Mouse (Mus musculus) midbrain, embryonic 12.5 days (tissue): ENCODE results near the gene Itgb2l. TPM values are rescaled to one million over a fixed set of nuclear protein-coding genes. Genes with fewer than 3 reads are reported as not detected.

Source experiments
- ATAC-seq: fragments of 200-750 bp; cut with Nextera tagmentation; 2 replicates; pipeline ENCODE4 v1.8.0; 2017; ENCODE audit warnings: low read depth, moderate TSS enrichment, moderate library complexity; ENCODE audit not compliant: low FRiP score
- H3K27ac ChIP-seq: fragments of 300-500 bp; sonication (generic); replicated peaks from 2 replicates; pipeline ENCODE4 v1.5.1; 2016; ENCODE audit warnings: mild to moderate bottlenecking
- H3K27me3 ChIP-seq: fragments of 300-500 bp; sonication (generic); 2 replicates; pipeline ENCODE4 v1.6.1; 2016; ENCODE audit warnings: mild to moderate bottlenecking
- H3K36me3 ChIP-seq: fragments of 300-500 bp; sonication (generic); 2 replicates; pipeline ENCODE4 v1.6.1; 2016
- H3K4me1 ChIP-seq: fragments of 300-500 bp; sonication (generic); 2 replicates; pipeline ENCODE4 v1.6.1; 2016
- H3K4me2 ChIP-seq: fragments of 300-500 bp; sonication (generic); replicated peaks from 2 replicates; pipeline ENCODE4 v1.6.1; 2016; ENCODE audit warnings: mild to moderate bottlenecking, moderate library complexity
- H3K4me3 ChIP-seq: fragments of 300-500 bp; sonication (generic); 2 replicates; pipeline ENCODE4 v1.5.1; 2016; ENCODE audit warnings: mild to moderate bottlenecking
- H3K9ac ChIP-seq: fragments of 300-500 bp; sonication (generic); replicated peaks from 2 replicates; pipeline ENCODE4 v1.6.1; 2016; ENCODE audit warnings: mild to moderate bottlenecking, moderate library complexity
- H3K9me3 ChIP-seq: fragments of 300-500 bp; sonication (generic); 2 replicates; pipeline ENCODE4 v1.6.1; 2016; ENCODE audit warnings: mild to moderate bottlenecking
- WGBS: fragments of 180-500 bp; shearing (Covaris S2); methylation state at CpG from one replicate; pipeline ENCODE4 v1.1.7; 2016; 5-methylcytosine and 5-hydroxymethylcytosine counted together
- polyA plus RNA-seq: library from polyadenylated mRNA; unstranded; fragments of >200 nt; fragmentation: Nextera tagmentation; extraction: Ambion mirVana; gene quantifications from 2 replicates; pipeline ENCODE4 v1.2.1, GENCODE M21; 2016

Itgb2l gene
- polyA plus RNA-seq, 1 experiment from 2014 or later: not detected

DNA sequence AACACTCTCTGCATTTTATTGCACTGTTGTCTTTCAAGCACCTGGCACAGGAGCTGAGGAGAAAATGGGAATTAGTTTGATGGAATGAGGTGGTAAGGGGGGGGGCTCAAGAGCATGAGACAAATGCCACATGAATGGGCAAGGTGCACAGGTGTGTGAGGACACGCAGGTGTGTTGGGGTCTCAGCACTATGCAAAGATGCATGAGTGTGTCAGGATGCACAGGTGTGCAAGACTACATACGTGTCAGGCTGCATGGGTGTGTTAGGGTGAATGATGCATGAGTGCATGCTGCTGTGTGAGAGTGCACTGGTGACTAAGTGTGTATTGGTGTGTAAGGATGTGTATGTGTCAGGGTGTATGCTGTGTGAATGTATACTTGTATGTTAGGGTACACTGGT lies 18.4 kb downstream of the Itgb2l start:
- WGBS: 88% methylated on average over 2 of the region's 2 CpGs
- H3K27ac ChIP-seq: no peak overlapping the region
- no peak for ATAC-seq

DNA sequence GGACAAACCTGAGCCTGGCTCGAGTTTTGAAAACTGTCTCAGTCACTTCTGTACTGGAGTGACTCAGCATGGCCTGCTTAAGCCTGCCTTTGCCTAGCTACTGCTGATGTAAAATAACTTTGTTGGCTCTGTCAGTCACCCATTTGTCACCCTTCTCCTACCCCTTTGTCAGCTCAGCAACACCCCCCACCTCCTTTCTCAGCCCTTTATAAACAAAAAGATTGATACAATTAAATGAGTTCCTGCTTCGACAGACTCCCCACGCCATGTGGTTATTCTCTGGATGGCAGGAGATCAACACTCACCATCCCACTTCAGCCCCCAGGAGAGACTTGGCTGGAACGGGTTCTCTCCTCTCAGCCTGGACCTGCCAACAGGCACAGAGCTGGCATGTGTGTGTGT lies 35.4 kb downstream of the Itgb2l start:
- 34% methylated on average over 4 of the region's 4 CpGs for WGBS
- H3K9ac ChIP-seq: no peak overlapping the region
- no peaks in the 10 kb centered on the region for H3K36me3 ChIP-seq
- no peaks in the 10 kb centered on the region for H3K4me1 ChIP-seq
- H3K27me3 ChIP-seq: no peaks in the 10 kb centered on the region
- H3K9me3 ChIP-seq: no peaks in the 10 kb centered on the region
- no peak overlapping the region for H3K27ac ChIP-seq
- no peak overlapping the region for H3K4me3 ChIP-seq
- H3K4me2 ChIP-seq: no peak overlapping the region
- ATAC-seq: no peak

More for the DNA sequence above, 18.4 kb downstream of the Itgb2l start:
- H3K4me2 ChIP-seq: no peak overlapping the region
- no peaks in the 10 kb centered on the region for H3K36me3 ChIP-seq
- H3K9me3 ChIP-seq: no peaks in the 10 kb centered on the region
- no peaks in the 10 kb centered on the region for H3K4me1 ChIP-seq
- H3K27me3 ChIP-seq: peaks cover 4% of the 10 kb centered on the region; the same call in 1 of the 2 replicates
- no peak overlapping the region for H3K4me3 ChIP-seq
- no peak overlapping the region for H3K9ac ChIP-seq

DNA sequence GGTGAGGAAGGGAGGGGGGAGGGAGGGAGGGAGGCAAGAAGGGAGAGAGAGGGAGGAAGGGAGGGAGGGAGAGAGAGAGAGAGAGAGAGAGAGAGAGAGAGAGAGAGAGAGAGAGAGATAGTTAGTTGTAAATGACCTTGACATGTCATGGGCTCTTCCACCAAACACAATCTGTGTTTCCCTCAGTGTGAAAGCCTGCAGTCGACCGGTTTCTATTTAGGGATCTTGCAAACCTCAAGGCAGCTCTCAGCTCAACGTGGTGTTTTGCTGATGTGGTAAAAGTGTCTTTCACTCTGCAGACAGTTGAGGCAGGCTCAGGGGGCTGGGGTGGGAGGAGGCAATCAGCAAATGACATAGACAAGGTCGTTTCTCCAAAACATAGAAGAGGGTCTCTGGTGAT lies 37.1 kb downstream of the Itgb2l start:
- Histone ChIP-seq H3K9ac (no peak overlapping the region), H3K9me3 (no peaks in the 10 kb centered on the region), H3K4me1 (no peaks in the 10 kb centered on the region), H3K36me3 (no peaks in the 10 kb centered on the region), H3K4me2 (no peak overlapping the region), H3K27me3 (no peaks in the 10 kb centered on the region), H3K4me3 (no peak overlapping the region), H3K27ac (no peak overlapping the region)
- 70% methylated on average over 4 of the region's 4 CpGs for WGBS
- no peak for ATAC-seq

DNA sequence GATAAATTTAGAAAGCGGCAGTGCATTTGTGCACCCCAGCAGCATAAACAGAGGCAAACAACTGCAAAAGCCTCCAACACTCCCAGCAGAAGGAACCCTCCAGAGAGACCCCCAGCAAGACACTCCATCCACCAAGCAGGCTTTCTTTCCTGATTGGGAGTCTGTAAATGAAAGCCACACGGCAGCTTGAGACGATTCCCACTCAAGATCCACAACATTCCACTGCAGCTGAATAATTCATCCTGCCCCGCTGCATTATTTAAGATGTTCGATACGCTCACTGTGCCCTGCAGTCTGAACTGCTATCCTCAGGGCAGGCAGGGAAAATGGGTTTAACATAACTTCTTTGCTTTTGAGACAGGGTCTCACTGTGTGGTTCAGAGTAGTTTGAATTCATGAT lies 41.1 kb downstream of the Itgb2l start:
- H3K27me3 ChIP-seq: no peaks in the 10 kb centered on the region
- 70% methylated on average over 6 of the region's 6 CpGs for WGBS
- no peaks in the 10 kb centered on the region for H3K4me1 ChIP-seq
- H3K36me3 ChIP-seq: no peaks in the 10 kb centered on the region
- H3K27ac ChIP-seq: no peak overlapping the region
- H3K4me3 ChIP-seq: no peak overlapping the region
- H3K9ac ChIP-seq: no peak overlapping the region
- no peak for ATAC-seq
- H3K9me3 ChIP-seq: no peaks in the 10 kb centered on the region
- no peak overlapping the region for H3K4me2 ChIP-seq

DNA sequence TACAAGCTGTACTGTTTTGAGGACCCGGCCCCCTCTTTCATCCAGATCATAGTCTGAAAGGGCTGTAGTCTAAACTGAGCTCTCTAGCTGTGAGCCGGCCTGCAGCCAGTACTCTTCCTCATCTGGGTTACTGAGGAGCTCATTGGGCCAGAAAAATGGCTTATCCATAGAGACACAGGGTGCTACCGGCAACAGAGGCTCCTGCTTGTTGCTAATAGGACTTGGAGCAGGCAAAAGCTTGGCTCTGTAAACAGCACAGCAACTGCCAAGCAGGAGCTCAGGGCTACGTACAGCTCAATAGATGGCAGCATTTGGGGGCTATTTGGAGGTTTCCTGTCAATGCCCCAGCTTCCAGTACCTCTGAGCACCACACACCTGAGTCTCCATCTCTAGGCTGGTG lies 43.4 kb downstream of the Itgb2l start:
- WGBS: 64% methylated on average over 4 of the region's 4 CpGs
- Histone ChIP-seq H3K27ac (no peak overlapping the region), H3K27me3 (no peaks in the 10 kb centered on the region), H3K4me3 (no peak overlapping the region), H3K9ac (no peak overlapping the region), H3K9me3 (no peaks in the 10 kb centered on the region), H3K4me1 (no peaks in the 10 kb centered on the region), H3K36me3 (no peaks in the 10 kb centered on the region), H3K4me2 (no peak overlapping the region)
- no peak for ATAC-seq

DNA sequence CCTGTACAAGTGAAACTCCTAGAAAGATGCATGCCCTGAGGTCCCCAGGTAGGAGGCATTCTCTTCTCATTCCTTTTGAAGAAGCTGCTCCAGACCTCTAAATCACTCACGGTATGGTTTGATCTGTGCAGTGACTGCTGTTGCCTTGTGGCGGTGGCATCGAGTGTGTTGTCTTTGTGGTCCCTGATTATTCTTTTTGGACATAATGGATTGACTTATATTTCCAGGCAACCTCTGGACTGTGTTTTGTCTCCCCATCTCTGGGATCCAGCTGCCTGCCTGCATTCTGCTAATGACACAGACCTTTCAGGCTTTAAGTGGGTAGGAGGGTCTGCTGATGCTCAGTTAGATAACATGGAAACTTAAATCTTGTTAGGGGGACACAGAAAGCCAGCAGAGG lies 44.6 kb downstream of the Itgb2l start:
- Histone ChIP-seq H3K9me3 (no peaks in the 10 kb centered on the region), H3K36me3 (no peaks in the 10 kb centered on the region), H3K27me3 (no peaks in the 10 kb centered on the region), H3K27ac (no peak overlapping the region), H3K4me2 (no peak overlapping the region), H3K4me3 (no peak overlapping the region), H3K9ac (no peak overlapping the region), H3K4me1 (no peaks in the 10 kb centered on the region)
- 88% methylated on average over 3 of the region's 3 CpGs for WGBS
- no peak for ATAC-seq

DNA sequence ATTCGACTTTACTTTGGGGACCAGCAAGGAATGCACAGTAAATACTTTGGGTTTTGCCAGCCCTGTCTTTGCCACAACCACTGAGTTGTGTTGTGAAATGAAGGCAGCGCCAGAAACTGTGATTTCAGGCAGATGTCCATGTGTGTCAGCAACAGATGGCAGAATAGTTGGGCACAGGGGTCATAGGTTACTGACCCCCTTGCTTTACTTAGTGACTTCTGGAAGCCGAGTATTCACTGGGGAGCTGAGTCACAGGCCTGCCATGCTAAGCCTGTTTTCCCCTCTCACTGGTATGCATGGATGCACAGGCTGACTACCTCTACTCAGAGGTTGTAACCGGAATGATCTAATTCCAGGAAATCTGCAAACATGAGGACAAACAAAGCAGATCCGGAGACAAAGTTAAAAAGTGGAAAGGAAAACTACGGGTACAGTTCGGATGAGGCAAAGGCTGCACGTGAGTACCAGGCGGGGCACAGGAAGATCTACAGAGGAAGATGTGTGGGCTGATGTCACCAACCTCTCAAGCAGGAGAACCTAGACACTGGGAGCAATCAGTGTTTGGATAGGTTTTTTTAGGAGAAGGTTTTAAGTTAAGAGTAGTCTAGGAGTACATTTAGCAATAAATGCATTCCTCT lies 47.3 kb downstream of the Itgb2l start:
- 68% methylated on average over 9 of the region's 9 CpGs for WGBS
- ATAC-seq: no peak

DNA sequence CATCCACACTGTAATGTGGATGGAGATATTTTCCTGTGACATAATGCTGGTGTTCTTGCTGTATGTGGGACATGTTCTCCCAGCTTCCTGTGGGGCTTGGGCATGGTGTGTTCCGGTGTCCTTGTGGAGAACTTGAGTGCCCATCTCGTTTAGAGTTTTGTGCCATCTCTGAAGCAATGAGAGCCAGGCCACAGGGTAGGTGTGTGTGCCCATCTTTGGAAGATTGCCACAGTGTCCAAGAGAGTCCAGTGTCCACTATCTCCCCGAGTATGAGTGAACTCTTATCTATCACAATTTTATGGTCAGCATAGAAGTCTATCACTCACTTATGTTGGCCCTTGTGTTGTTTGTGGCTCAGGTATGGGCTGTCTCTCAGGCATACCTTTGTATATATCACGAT lies 47.9 kb downstream of the Itgb2l start:
- no peaks in the 10 kb centered on the region for H3K4me1 ChIP-seq
- no peaks in the 10 kb centered on the region for H3K27me3 ChIP-seq
- no peaks in the 10 kb centered on the region for H3K36me3 ChIP-seq
- no peak for ATAC-seq
- no peak overlapping the region for H3K9ac ChIP-seq
- no peaks in the 10 kb centered on the region for H3K9me3 ChIP-seq
- H3K4me2 ChIP-seq: no peak overlapping the region
- H3K4me3 ChIP-seq: no peak overlapping the region
- H3K27ac ChIP-seq: no peak overlapping the region
- WGBS: 79% methylated on average over 4 of the region's 4 CpGs

More for the DNA sequence above, 47.3 kb downstream of the Itgb2l start:
- Histone ChIP-seq H3K27me3 (no peaks in the 10 kb centered on the region), H3K4me1 (no peaks in the 10 kb centered on the region), H3K4me2 (no peak overlapping the region), H3K9me3 (no peaks in the 10 kb centered on the region), H3K9ac (no peak overlapping the region), H3K27ac (no peak overlapping the region), H3K36me3 (no peaks in the 10 kb centered on the region), H3K4me3 (no peak overlapping the region)

DNA sequence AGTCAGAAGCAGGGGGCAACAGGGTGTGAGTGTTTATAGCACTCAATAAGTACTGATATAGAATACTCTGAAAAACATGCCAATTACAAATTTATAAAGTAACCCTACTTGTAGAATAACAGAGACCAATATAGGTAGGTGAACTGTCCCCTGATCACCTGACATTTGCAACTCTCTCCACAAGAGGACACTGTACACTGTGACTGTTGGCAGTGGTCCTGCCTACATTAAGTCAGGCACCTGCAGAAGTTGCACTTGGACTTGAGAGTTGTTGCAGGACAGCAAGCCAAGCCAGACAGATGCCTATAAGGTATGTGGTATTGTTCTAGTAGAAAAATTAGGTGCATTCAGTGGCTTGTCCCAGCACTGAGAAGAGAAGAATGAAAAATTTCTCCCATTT lies 52.3 kb downstream of the Itgb2l start:
- no peak overlapping the region for H3K9ac ChIP-seq
- no peaks in the 10 kb centered on the region for H3K27me3 ChIP-seq
- no peaks in the 10 kb centered on the region for H3K9me3 ChIP-seq
- H3K4me1 ChIP-seq: no peaks in the 10 kb centered on the region
- H3K4me2 ChIP-seq: no peak overlapping the region
- H3K27ac ChIP-seq: no peak overlapping the region
- H3K4me3 ChIP-seq: no peak overlapping the region
- ATAC-seq: no peak
- no peaks in the 10 kb centered on the region for H3K36me3 ChIP-seq

DNA sequence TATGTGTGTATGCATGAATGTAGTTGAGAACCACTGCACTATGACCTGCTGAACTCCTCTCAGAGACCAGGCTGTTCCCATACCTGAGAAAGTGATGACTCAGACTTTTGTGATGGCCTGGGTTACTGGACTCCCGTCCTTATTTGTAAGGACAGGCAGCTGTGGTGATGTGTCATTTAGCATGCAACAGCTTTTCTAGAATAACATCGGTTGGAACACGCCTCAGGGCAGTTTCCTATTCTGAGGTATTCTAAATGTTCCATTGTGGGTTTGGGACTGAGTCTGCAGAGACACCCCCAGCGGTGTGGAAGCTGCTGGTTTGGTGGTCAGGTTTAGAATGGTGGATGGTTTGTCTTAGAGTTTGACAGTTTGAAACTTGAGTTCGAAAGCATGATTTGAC lies 54.9 kb downstream of the Itgb2l start:
- Histone ChIP-seq H3K9ac (no peak overlapping the region), H3K4me3 (no peak overlapping the region), H3K9me3 (no peaks in the 10 kb centered on the region), H3K36me3 (no peaks in the 10 kb centered on the region), H3K27me3 (no peaks in the 10 kb centered on the region), H3K4me2 (no peak overlapping the region), H3K27ac (no peak overlapping the region), H3K4me1 (no peaks in the 10 kb centered on the region)
- no peak for ATAC-seq
- WGBS: 85% methylated on average over 5 of the region's 5 CpGs

DNA sequence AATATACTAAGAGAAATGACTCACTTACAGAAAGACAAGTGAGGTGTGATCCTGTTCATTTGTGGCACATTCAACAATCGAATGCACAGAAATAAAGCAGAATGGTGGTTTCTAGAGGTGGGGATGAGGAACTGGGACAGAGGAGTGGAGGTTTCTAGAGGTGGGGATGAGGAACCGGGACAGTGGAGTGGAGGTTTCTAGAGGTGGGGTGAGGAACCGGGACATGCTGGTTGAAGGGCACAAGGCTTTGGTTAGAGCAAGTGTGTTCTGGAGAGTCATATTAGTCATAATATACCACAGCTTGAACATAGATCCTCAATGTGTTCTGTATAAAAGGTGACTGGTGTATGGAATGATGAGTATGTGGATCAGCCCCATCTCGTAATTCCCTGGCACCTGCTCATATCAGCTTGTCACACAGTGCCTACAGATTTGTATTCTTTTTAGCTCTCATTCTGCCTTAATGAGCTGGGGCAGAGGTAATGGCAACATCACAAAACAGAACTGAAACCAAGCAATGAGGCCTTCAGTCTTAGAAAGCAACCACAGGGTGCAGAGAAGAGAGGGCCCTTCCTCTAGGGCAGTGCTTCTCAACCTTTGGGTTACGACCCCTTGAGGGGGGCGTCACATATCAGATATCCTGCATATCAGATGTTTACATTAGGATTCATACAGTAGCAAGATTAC lies 55.6 kb downstream of the Itgb2l start:
- no peak overlapping the region for H3K27ac ChIP-seq
- no peaks in the 10 kb centered on the region for H3K9me3 ChIP-seq
- H3K4me1 ChIP-seq: no peaks in the 10 kb centered on the region
- H3K9ac ChIP-seq: no peak overlapping the region
- no peaks in the 10 kb centered on the region for H3K36me3 ChIP-seq
- ATAC-seq: no peak
- WGBS: 89% methylated on average over 6 of the region's 6 CpGs
- no peak overlapping the region for H3K4me3 ChIP-seq
- H3K27me3 ChIP-seq: no peaks in the 10 kb centered on the region
- no peak overlapping the region for H3K4me2 ChIP-seq

DNA sequence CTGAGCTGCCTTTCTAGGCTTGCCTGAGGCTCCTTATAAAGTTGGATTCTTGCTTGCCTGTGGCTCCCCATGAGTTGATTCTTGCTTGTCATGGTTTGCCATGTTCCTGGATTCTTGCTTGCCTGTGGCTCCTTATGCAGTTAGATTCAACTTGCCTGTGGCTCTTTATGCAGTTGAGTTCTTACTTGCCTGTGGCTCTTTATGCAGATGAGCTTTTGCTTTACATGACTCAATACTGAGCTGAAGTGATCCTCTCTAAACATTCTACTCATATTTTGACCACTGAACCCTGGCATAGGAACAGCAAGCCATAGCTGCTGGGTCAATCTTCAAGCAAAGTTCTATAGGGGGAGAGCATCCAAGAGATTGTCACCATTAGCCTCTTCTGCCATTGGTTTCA lies 58.7 kb downstream of the Itgb2l start:
- no peak for ATAC-seq
- no peak overlapping the region for H3K27ac ChIP-seq
- no peak overlapping the region for H3K9ac ChIP-seq
- H3K9me3 ChIP-seq: no peaks in the 10 kb centered on the region
- H3K4me1 ChIP-seq: no peaks in the 10 kb centered on the region
- no peak overlapping the region for H3K4me3 ChIP-seq
- H3K27me3 ChIP-seq: no peaks in the 10 kb centered on the region
- H3K4me2 ChIP-seq: no peak overlapping the region
- H3K36me3 ChIP-seq: no peaks in the 10 kb centered on the region
